Mouse (Mus musculus): ENCODE data around the gene Abca8a. TPM values are rescaled to one million over a fixed set of nuclear protein-coding genes. Genes with fewer than 3 reads are reported as not detected.

Abca8a gene
- polyA plus RNA-seq, 1 experiment from 2014 or later: 6.7 TPM

GRCm38 (mm10) chr11:109981872-109982271 lies 113.9 kb downstream of the Abca8a start:
- no peak for ATAC-seq (ENCODE audit: borderline replicate concordance, extremely low read depth, low FRiP score, low TSS enrichment)
- no peaks in the 10 kb centered on the region for H3K9me3 ChIP-seq
- no peaks in the 10 kb centered on the region for H3K4me1 ChIP-seq
- H3K27ac ChIP-seq: no peak overlapping the region
- no peak overlapping the region for H3K4me2 ChIP-seq
- H3K36me3 ChIP-seq: no peaks in the 10 kb centered on the region
- H3K4me3 ChIP-seq: no peak overlapping the region
- no peak overlapping the region for H3K9ac ChIP-seq
- WGBS: 83% methylated on average over 2 of the region's 2 CpGs
- no peaks in the 10 kb centered on the region for H3K27me3 ChIP-seq

Other genes starting within 250 kb of the Abca8a start
- 0.45 and 0.54 TPM in 2 replicates for gene Abca8b, start 100.1 kb downstream of the Abca8a start, polyA plus RNA-seq (2015; fragmentation: Nextera tagmentation; extraction: Ambion mirVana)
- gene Abca9, start 72.2 kb upstream of the Abca8a start, polyA plus RNA-seq (2015; fragmentation: Nextera tagmentation; extraction: Ambion mirVana): 5.1 and 5.6 TPM in 2 replicates
- 1.6 and 1.7 TPM in 2 replicates for gene Abca6, start 155.8 kb upstream of the Abca8a start, polyA plus RNA-seq (2015; fragmentation: Nextera tagmentation; extraction: Ambion mirVana)
- gene Abca5, start 241.7 kb upstream of the Abca8a start, polyA plus RNA-seq (2015; fragmentation: Nextera tagmentation; extraction: Ambion mirVana): 4.2 TPM in 2 replicates

Data from lung, embryonic 15.5 days (tissue).